Mouse (Mus musculus) spleen, adult 2 months (tissue): ENCODE measurements around the gene Ackr4.

ENCODE experiments used
- CTCF ChIP-seq: fragments of 200-500 bp; IDR thresholded peaks from 2 replicates; pipeline ENCODE4 v1.5.1; 2011; ENCODE audit warnings: mild to moderate bottlenecking, inconsistent platforms; ENCODE audit not compliant: insufficient read depth, insufficient read length, insufficient replicate concordance; ENCODE audit errors: extremely low read depth
- POLR2A ChIP-seq: fragments of 200-500 bp; IDR thresholded peaks from 2 replicates; pipeline ENCODE4 v1.6.1; 2011; ENCODE audit warnings: low read depth, low read length, inconsistent platforms

GRCm38 (mm10) chr9:104064571-104064970, 62.2 kb downstream of the Ackr4 start:
- TF ChIP-seq POLR2A: no peak
- TF ChIP-seq CTCF: no peak
